Mouse (Mus musculus): Measurements from ENCODE around the gene Vav3. TPM values are rescaled to one million over a fixed set of nuclear protein-coding genes. Genes with fewer than 3 reads are reported as not detected.
A peak's percentile ranks its signal among the peaks of the same experiment; 100 is the strongest.

The Vav3 gene
- total RNA-seq, 4 experiments from 2014 or later = 3.2 to 6.0 (median 4.8) TPM

GRCm38 (mm10) chr3:109574161-109574560 lies 233.7 kb downstream of the Vav3 start:
- DNase-seq (ENCODE audit: low spot score) = no peak

GRCm38 (mm10) chr3:109578347-109578746 lies 237.9 kb downstream of the Vav3 start:
- DNase-seq (ENCODE audit: low spot score) = no peak

- DNase-seq (ENCODE audit: low spot score) = no peak
Observed at GRCm38 (mm10) chr3:109578983-109579382, 238.5 kb downstream of the Vav3 start.

GRCm38 (mm10) chr3:109585946-109586345 lies 245.5 kb downstream of the Vav3 start:
- DNase-seq (ENCODE audit: low spot score) = no peak

GRCm38 (mm10) chr3:109592970-109593369 lies 252.5 kb downstream of the Vav3 start:
- no peak for DNase-seq (ENCODE audit: low spot score)

GRCm38 (mm10) chr3:109596084-109596483 lies 255.6 kb downstream of the Vav3 start:
- no peak for DNase-seq (ENCODE audit: low spot score)

- no peak for DNase-seq (ENCODE audit: low spot score)
Observed at GRCm38 (mm10) chr3:109600699-109601451, 260.4 kb downstream of the Vav3 start.

GRCm38 (mm10) chr3:109602753-109603152 lies 262.3 kb downstream of the Vav3 start:
- no peak for DNase-seq (ENCODE audit: low spot score)

- DNase-seq (ENCODE audit: low spot score) = no peak
Observed at GRCm38 (mm10) chr3:109606121-109606520, 265.7 kb downstream of the Vav3 start.

GRCm38 (mm10) chr3:109621721-109622120 lies 281.3 kb downstream of the Vav3 start:
- DNase-seq (ENCODE audit: low spot score) = peak; percentile 42

GRCm38 (mm10) chr3:109622361-109622760 lies 281.9 kb downstream of the Vav3 start:
- no peak for DNase-seq (ENCODE audit: low spot score)

- no peak for DNase-seq (ENCODE audit: low spot score)
Observed at GRCm38 (mm10) chr3:109622816-109623215, 282.4 kb downstream of the Vav3 start.

GRCm38 (mm10) chr3:109623770-109624169 lies 283.3 kb downstream of the Vav3 start:
- DNase-seq (ENCODE audit: low spot score) = no peak

GRCm38 (mm10) chr3:109636045-109636444 lies 295.6 kb downstream of the Vav3 start:
- no peak for DNase-seq (ENCODE audit: low spot score)

GRCm38 (mm10) chr3:109639386-109639785 lies 298.9 kb downstream of the Vav3 start:
- peak; percentile 18 for DNase-seq (ENCODE audit: low spot score)

GRCm38 (mm10) chr3:109640796-109641195 lies 300.3 kb downstream of the Vav3 start:
- no peak for DNase-seq (ENCODE audit: low spot score)

- DNase-seq (ENCODE audit: low spot score) = no peak
Observed at GRCm38 (mm10) chr3:109648242-109648641, 307.8 kb downstream of the Vav3 start.

- no peak for DNase-seq (ENCODE audit: low spot score)
Observed at GRCm38 (mm10) chr3:109651479-109651878, 311.0 kb downstream of the Vav3 start.

- DNase-seq (ENCODE audit: low spot score) = no peak
Observed at GRCm38 (mm10) chr3:109652860-109653631, 312.6 kb downstream of the Vav3 start.

GRCm38 (mm10) chr3:109654386-109654785 lies 313.9 kb downstream of the Vav3 start:
- no peak for DNase-seq (ENCODE audit: low spot score)

GRCm38 (mm10) chr3:109671716-109672115 lies 331.3 kb downstream of the Vav3 start:
- no peak for DNase-seq (ENCODE audit: low spot score)

- no peak for DNase-seq (ENCODE audit: low spot score)
Observed at GRCm38 (mm10) chr3:109672925-109673324, 332.5 kb downstream of the Vav3 start.

GRCm38 (mm10) chr3:109680281-109680680 lies 339.8 kb downstream of the Vav3 start:
- DNase-seq (ENCODE audit: low spot score) = no peak
